ENCODE assay signal across 8 mouse cellular contexts in genomic region chr16:17938821-17939220, GRCm38 (mm10). TPM values are rescaled to one million over a fixed set of nuclear protein-coding genes. Genes with fewer than 3 reads are reported as not detected.
DNase-seq lines count a peak whose midpoint lies in the region; ATAC-seq and TF ChIP-seq lines count a peak whose summit lies in the region.

No protein-coding gene starts in this region.

- WGBS in forebrain, embryonic 15.5 days, result 9% methylated on average over 7 of the region's 7 CpGs
- WGBS in intestine, embryonic 14.5 days, result 11% methylated on average over 7 of the region's 7 CpGs
- 4% methylated on average over 7 of the region's 7 CpGs for WGBS in liver, embryonic 15.5 days (ENCODE audit: insufficient replicate concordance)
- 8% methylated on average over 7 of the region's 7 CpGs for WGBS in neural tube, embryonic 13.5 days

- no peak overlapping the region for H3K27ac ChIP-seq in ES-E14 (ENCODE audit: insufficient read depth, low read depth, low read length, poor library complexity, severe bottlenecking)
- H3K27ac ChIP-seq in forebrain, embryonic 15.5 days (replicated peaks), result 0 out of 2 replicates have a peak overlapping the region, but pooled peaks have one; percentile 9
- 0 out of 2 replicates have a peak overlapping the region, but pooled peaks have one; percentile 24 for H3K27ac ChIP-seq in intestine, embryonic 14.5 days (ENCODE audit: low read depth)
- H3K27ac ChIP-seq in liver, embryonic 15.5 days (replicated peaks), result peak overlapping the region; percentile 86
- no peak overlapping the region for H3K27ac ChIP-seq in neural tube, embryonic 13.5 days (replicated peaks)

- in situ Hi-C loops in ES-E14 (cut with MboI; ENCODE audit: low sequenced_read_pairs in 2 of 2, unreplicated experiment in 2 of 2), result no loop called here

- H3K9me3 ChIP-seq in ES-E14 (ENCODE audit: control insufficient read depth, insufficient read depth, low read depth, low read length), result no peaks in the 10 kb centered on the region
- H3K9me3 ChIP-seq in forebrain, embryonic 15.5 days, result no peaks in the 10 kb centered on the region
- H3K9me3 ChIP-seq in intestine, embryonic 14.5 days (ENCODE audit: control insufficient read depth, low read length), result no peaks in the 10 kb centered on the region
- no peaks in the 10 kb centered on the region for H3K9me3 ChIP-seq in liver, embryonic 15.5 days (replicated peaks)
- no peaks in the 10 kb centered on the region for H3K9me3 ChIP-seq in neural tube, embryonic 13.5 days

- DNase-seq in 416B (ENCODE audit: low read depth) (peak; percentile 91), ES-E14 (ENCODE audit: low read depth, low spot score) (peak; percentile 48)
- peak; percentile 67 for DNase-seq in cerebellum, adult 11 months
- peak; percentile 77 for DNase-seq in intestine, embryonic 14.5 days (ENCODE audit: low spot score)
- no peak for DNase-seq in yolk sac, embryonic 10.5 days (ENCODE audit: low spot score)

- H3K4me2 ChIP-seq in forebrain, embryonic 15.5 days (replicated peaks), result no peak overlapping the region
- 0 out of 2 replicates have a peak overlapping the region, but pooled peaks have one; percentile 16 for H3K4me2 ChIP-seq in intestine, embryonic 14.5 days (ENCODE audit: low read length)
- peak overlapping the region; percentile 49 for H3K4me2 ChIP-seq in liver, embryonic 15.5 days
- H3K4me2 ChIP-seq in neural tube, embryonic 13.5 days, result no peak overlapping the region

- ATAC-seq in forebrain, embryonic 15.5 days (replicated peaks), result peak; percentile 63
- peak; percentile 85 for ATAC-seq in intestine, embryonic 14.5 days (replicated peaks; ENCODE audit: low FRiP score, low TSS enrichment, low read depth)
- peak; percentile 91 for ATAC-seq in liver, embryonic 15.5 days (ENCODE audit: insufficient read depth)
- ATAC-seq in neural tube, embryonic 13.5 days (ENCODE audit: low read depth), result peak; percentile 84; the same call in 1 of the 2 replicates

- no peaks in the 10 kb centered on the region for H3K36me3 ChIP-seq in ES-E14 (ENCODE audit: control insufficient read depth, insufficient read depth, low read length, poor library complexity, severe bottlenecking)
- H3K36me3 ChIP-seq in forebrain, embryonic 15.5 days, result no peaks in the 10 kb centered on the region
- no peaks in the 10 kb centered on the region for H3K36me3 ChIP-seq in intestine, embryonic 14.5 days (ENCODE audit: control insufficient read depth, insufficient read depth, low read length)
- no peaks in the 10 kb centered on the region for H3K36me3 ChIP-seq in liver, embryonic 15.5 days (replicated peaks)
- H3K36me3 ChIP-seq in neural tube, embryonic 13.5 days, result no peaks in the 10 kb centered on the region

- no peak overlapping the region for H3K4me3 ChIP-seq in ES-E14 (ENCODE audit: insufficient read depth in 1 of 2, low read depth in 1 of 2, low read length in 2 of 2, poor library complexity in 1 of 2, severe bottlenecking in 1 of 2)
- no peak overlapping the region for H3K4me3 ChIP-seq in forebrain, embryonic 15.5 days
- no peak overlapping the region for H3K4me3 ChIP-seq in intestine, embryonic 14.5 days (ENCODE audit: low read depth, low read length)
- H3K4me3 ChIP-seq in liver, embryonic 15.5 days (replicated peaks), result no peak overlapping the region
- no peak overlapping the region for H3K4me3 ChIP-seq in neural tube, embryonic 13.5 days

- H3K4me1 ChIP-seq in ES-E14 (ENCODE audit: control insufficient read depth in 2 of 2, insufficient read depth in 2 of 2, low read length in 2 of 2, poor library complexity in 1 of 2), result peaks cover 0 to 5% of the 10 kb centered on the region in 2 experiments; a peak in 1 of 4 replicates
- 0 out of 2 replicates have a peak, but pooled peaks cover 8% of the 10 kb centered on the region for H3K4me1 ChIP-seq in forebrain, embryonic 15.5 days
- H3K4me1 ChIP-seq in intestine, embryonic 14.5 days (replicated peaks; ENCODE audit: control insufficient read depth, insufficient read depth, low read length), result peaks cover 9% of the 10 kb centered on the region; the same call in 1 of the 2 replicates
- H3K4me1 ChIP-seq in liver, embryonic 15.5 days (replicated peaks), result peaks cover 31% of the 10 kb centered on the region
- 0 out of 2 replicates have a peak, but pooled peaks cover 5% of the 10 kb centered on the region for H3K4me1 ChIP-seq in neural tube, embryonic 13.5 days (replicated peaks)

- H3K9ac ChIP-seq in ES-E14 (ENCODE audit: insufficient read depth, low read depth, low read length, poor library complexity, severe bottlenecking), result no peak overlapping the region
- no peak overlapping the region for H3K9ac ChIP-seq in forebrain, embryonic 15.5 days (replicated peaks)
- H3K9ac ChIP-seq in intestine, embryonic 14.5 days (ENCODE audit: low read length), result no peak overlapping the region
- peak overlapping the region; percentile 16; the same call in 1 of the 2 replicates for H3K9ac ChIP-seq in liver, embryonic 15.5 days
- H3K9ac ChIP-seq in neural tube, embryonic 13.5 days, result no peak overlapping the region

- no peaks in the 10 kb centered on the region for H3K27me3 ChIP-seq in forebrain, embryonic 15.5 days
- no peaks in the 10 kb centered on the region for H3K27me3 ChIP-seq in intestine, embryonic 14.5 days (replicated peaks; ENCODE audit: control insufficient read depth, insufficient read depth, low read length)
- no peaks in the 10 kb centered on the region for H3K27me3 ChIP-seq in liver, embryonic 15.5 days
- H3K27me3 ChIP-seq in neural tube, embryonic 13.5 days, result 0 out of 2 replicates have a peak, but pooled peaks cover 6% of the 10 kb centered on the region

TF ChIP-seq in ES-E14, 5 proteins besides CTCF, POLR2A, EP300 and RAD21:
- peak; percentile 44; the same call in 1 of the 2 replicates for TF ChIP-seq ZC3H11A (IDR thresholded peaks at IDR 0.05; ENCODE audit: borderline replicate concordance, low read depth, low read length)
- no peak for TF ChIP-seq MAFK (IDR thresholded peaks at IDR 0.05; ENCODE audit: insufficient read depth, low read depth, low read length)

RNA-seq across cellular contexts. Expression of gene Slc25a1, which starts 10.8 kb away (rescaled TPM):
- total RNA-seq in ES-E14 (2012; rRNA removed), result 97.9 and 111 TPM in 2 replicates
- 139 and 145 TPM in 2 replicates for polyA plus RNA-seq in forebrain, embryonic 15.5 days (2015; fragmentation: Nextera tagmentation; extraction: Ambion mirVana)
- polyA plus RNA-seq in intestine, embryonic 14.5 days (2014; fragmentation: Nextera tagmentation; extraction: Ambion mirVana), result 130 and 142 TPM in 2 replicates
- polyA plus RNA-seq in liver, embryonic 15.5 days (2015; fragmentation: Nextera tagmentation; extraction: Ambion mirVana), result 63.1 and 69.7 TPM in 2 replicates
- polyA plus RNA-seq in neural tube, embryonic 13.5 days (2015; fragmentation: Nextera tagmentation; extraction: Ambion mirVana), result 163 and 169 TPM in 2 replicates

RNA-seq across cellular contexts. Expression of gene Gsc2, which starts 24.0 kb away (rescaled TPM):
- 0.85 and 1.2 TPM in 2 replicates for total RNA-seq in ES-E14 (2012; rRNA removed)
- 0.19 TPM in 1 of 2 replicates, not detected in the other for polyA plus RNA-seq in forebrain, embryonic 15.5 days (2015; fragmentation: Nextera tagmentation; extraction: Ambion mirVana)
- not detected in 2 replicates for polyA plus RNA-seq in intestine, embryonic 14.5 days (2014; fragmentation: Nextera tagmentation; extraction: Ambion mirVana)
- polyA plus RNA-seq in liver, embryonic 15.5 days (2015; fragmentation: Nextera tagmentation; extraction: Ambion mirVana), result not detected in 2 replicates
- polyA plus RNA-seq in neural tube, embryonic 13.5 days (2015; fragmentation: Nextera tagmentation; extraction: Ambion mirVana), result not detected in 2 replicates

RNA-seq across cellular contexts. Expression of gene Ess2, which starts 27.7 kb away (rescaled TPM):
- 27.2 and 30.2 TPM in 2 replicates for total RNA-seq in ES-E14 (2012; rRNA removed)
- polyA plus RNA-seq in forebrain, embryonic 15.5 days (2015; fragmentation: Nextera tagmentation; extraction: Ambion mirVana), result 53.5 and 58.1 TPM in 2 replicates
- polyA plus RNA-seq in intestine, embryonic 14.5 days (2014; fragmentation: Nextera tagmentation; extraction: Ambion mirVana), result 29.4 and 42.8 TPM in 2 replicates
- polyA plus RNA-seq in liver, embryonic 15.5 days (2015; fragmentation: Nextera tagmentation; extraction: Ambion mirVana), result 9.9 and 10.0 TPM in 2 replicates
- polyA plus RNA-seq in neural tube, embryonic 13.5 days (2015; fragmentation: Nextera tagmentation; extraction: Ambion mirVana), result 43.9 and 48.2 TPM in 2 replicates

RNA-seq across cellular contexts. Expression of gene Tssk2, which starts 40.4 kb away (rescaled TPM):
- total RNA-seq in ES-E14 (2012; rRNA removed), result 0.16 and 0.18 TPM in 2 replicates
- not detected in 2 replicates for polyA plus RNA-seq in forebrain, embryonic 15.5 days (2015; fragmentation: Nextera tagmentation; extraction: Ambion mirVana)
- not detected in 2 replicates for polyA plus RNA-seq in intestine, embryonic 14.5 days (2014; fragmentation: Nextera tagmentation; extraction: Ambion mirVana)
- polyA plus RNA-seq in liver, embryonic 15.5 days (2015; fragmentation: Nextera tagmentation; extraction: Ambion mirVana), result not detected in 2 replicates
- polyA plus RNA-seq in neural tube, embryonic 13.5 days (2015; fragmentation: Nextera tagmentation; extraction: Ambion mirVana), result not detected in 2 replicates

RNA-seq across cellular contexts. Expression of gene Dgcr2, which starts 40.5 kb away (rescaled TPM):
- 78.0 and 112 TPM in 2 replicates for total RNA-seq in ES-E14 (2012; rRNA removed)
- 99.8 and 99.9 TPM in 2 replicates for polyA plus RNA-seq in forebrain, embryonic 15.5 days (2015; fragmentation: Nextera tagmentation; extraction: Ambion mirVana)
- polyA plus RNA-seq in intestine, embryonic 14.5 days (2014; fragmentation: Nextera tagmentation; extraction: Ambion mirVana), result 82.5 and 83.3 TPM in 2 replicates
- polyA plus RNA-seq in liver, embryonic 15.5 days (2015; fragmentation: Nextera tagmentation; extraction: Ambion mirVana), result 18.3 and 22.0 TPM in 2 replicates
- polyA plus RNA-seq in neural tube, embryonic 13.5 days (2015; fragmentation: Nextera tagmentation; extraction: Ambion mirVana), result 86.3 and 89.6 TPM in 2 replicates

Comparison
In these comparisons a context has a peak if more than half of its experiments do, and no peak if none do; other contexts are left out.
1. H3K27ac ChIP-seq: peak in forebrain, embryonic 15.5 days (single experiment), intestine, embryonic 14.5 days (single experiment) and liver, embryonic 15.5 days (single experiment); none in ES-E14 (single experiment) and neural tube, embryonic 13.5 days (single experiment).
2. H3K4me2 ChIP-seq: peak in intestine, embryonic 14.5 days (single experiment) and liver, embryonic 15.5 days (single experiment); none in forebrain, embryonic 15.5 days (single experiment) and neural tube, embryonic 13.5 days (single experiment).
3. Peak in every context shown above with its lines, with median percentiles within 50 percentile points of each other: ATAC-seq.